Mouse (Mus musculus): ENCODE measurements at regions not wholly inside any gene's neighbourhood (a gene's known extent, or its start where the extent isn't known, plus 50 kb on each side); places are given as distances from the start of the nearest gene placed in this dataset.

DNA sequence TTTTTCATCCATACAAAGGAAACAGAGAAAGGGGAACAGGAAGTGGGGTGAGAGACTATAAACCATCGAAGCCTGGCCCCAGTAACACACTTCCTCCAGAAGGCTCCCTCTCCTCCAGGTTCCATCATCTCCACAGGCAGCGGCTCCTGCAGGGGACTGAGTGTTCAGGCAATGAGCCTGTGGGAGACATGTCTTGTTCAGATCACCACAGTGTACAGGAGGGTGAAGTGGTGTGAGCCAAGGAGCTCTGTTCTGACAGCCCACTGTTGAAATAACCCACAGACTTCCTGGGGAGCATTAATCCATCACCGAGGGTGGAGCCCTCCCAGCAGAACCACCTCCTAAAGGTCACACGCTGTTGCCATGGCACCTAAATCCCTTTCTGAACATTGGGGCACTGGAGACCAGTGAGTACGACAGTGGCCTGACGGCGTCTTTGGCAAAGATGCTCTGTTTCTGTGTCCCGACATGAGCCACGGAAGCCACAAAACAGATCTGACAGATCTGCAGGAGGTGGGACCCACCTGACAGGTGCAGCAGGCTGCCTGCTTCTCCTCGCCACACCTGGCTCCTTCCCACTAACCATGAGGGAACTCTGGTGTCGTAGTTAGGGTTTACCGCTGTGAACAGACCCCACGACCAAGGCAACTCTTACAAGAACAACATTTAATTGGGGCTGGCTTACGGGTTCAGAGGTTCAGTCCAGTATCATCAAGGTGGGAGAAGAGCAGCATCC lies 60.9 kb downstream of the Psmg1 start:
- peak in 1 of 2 experiments; percentile 8 for DNase-seq (ENCODE audit: low spot score in 2 of 2)

DNA sequence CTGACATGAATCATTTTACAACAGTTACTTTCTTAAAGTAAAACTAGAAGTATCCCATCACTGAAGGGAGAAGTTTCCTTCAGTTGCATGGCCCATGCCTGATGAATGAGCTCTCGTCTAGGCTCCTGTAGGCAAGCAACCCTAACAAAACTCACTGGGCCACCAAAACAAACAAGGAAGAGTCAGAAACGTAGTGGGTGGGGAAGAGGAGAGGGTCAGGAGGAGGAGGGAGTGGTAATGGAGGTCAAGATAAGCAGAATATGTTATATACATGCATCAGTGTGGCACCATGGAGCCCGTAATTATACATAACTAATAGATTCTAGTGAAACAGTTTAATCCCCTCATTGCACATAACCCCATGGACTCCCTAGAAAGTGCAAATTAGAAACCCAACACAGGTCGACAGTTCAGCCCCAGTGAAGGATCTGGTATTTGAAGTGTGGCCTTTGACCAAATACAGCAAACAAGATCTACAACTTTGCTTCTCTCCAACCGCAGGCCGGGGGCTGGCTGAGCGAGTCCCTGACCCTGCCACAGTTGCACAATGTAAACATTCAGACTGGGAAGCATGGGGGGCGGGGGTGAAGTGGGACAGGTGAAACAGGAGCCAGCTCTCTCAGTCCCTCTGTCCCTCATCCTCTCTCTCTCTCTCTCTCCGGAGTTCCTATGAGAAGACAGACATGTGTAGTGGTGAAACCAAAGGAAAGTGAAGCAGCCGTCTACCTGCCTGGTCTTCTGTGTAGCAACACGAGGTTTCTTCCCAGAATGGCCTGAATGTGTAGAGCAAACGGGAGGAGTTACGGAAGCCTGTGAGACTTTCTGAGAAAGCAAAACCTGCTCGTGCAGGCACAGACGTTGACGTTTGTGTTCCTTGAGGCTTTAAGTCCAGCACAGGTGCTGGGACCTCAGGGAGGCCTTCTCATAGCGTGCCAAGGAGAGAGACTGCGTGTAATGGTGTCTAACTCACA lies 62.2 kb downstream of the Psmg1 start:
- no peak for DNase-seq (ENCODE audit: low spot score in 2 of 2)

DNA sequence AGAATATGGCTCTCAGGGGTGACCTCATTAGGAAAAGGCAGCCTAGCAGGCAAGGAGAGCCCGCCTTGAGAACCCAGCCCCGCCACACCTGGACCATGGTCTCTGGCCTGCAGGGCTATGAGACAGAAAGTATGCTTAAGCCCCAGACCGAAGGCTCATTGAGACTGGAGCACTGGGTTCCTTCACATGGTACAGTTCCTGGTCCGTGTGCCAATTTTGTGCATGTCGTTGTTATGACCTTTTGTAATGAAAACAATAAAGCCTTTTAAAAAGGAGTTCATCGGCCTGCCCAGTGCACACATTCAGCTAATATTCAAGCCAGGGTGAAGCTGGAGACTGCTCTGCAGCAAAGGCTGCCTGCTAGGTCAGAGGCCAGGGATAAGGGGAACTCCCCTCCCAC lies 64.2 kb downstream of the Psmg1 start:
- no peak for DNase-seq (ENCODE audit: low spot score in 2 of 2)

DNA sequence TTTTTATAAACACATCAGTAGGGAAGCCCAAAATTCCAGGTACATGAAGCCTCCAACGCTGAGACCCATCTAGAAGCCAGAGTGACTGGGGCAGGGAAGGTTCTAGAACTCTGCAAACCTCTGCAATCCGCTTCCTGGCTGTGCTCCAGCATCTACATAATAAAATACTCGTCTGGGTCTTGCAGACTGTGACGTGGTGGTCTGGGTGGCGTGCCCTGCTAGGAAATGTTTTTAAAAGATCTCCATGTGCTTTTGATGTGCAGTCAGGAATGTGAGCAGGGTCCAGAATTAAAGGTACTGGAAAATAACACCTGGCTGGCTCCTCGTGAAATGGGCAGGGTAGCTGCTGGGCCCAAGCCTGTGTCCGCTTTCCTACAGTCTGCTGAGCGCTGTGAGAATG lies 66.0 kb downstream of the Psmg1 start:
- no peak for DNase-seq (ENCODE audit: low spot score in 2 of 2)

DNA sequence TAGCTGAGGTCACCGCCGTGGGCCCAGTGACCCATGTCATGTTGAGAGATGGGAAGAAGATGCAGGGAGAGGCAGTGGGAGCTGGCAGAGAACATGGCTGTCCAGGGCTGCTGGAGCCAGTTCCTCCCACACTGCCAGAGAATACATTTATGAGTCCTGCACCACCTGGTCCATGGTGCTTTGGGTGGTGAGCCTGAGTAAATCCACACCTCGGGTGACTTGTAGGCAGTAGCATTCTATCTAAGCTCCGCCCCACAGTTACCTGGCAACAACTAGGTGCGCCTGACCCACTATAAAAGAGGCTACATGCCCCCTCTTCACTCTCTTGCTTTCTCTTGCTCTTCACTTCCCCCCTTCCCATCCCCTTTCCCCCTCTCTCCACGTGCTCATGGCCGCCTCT lies 66.8 kb downstream of the Psmg1 start:
- no peak for DNase-seq (ENCODE audit: low spot score in 2 of 2)

DNA sequence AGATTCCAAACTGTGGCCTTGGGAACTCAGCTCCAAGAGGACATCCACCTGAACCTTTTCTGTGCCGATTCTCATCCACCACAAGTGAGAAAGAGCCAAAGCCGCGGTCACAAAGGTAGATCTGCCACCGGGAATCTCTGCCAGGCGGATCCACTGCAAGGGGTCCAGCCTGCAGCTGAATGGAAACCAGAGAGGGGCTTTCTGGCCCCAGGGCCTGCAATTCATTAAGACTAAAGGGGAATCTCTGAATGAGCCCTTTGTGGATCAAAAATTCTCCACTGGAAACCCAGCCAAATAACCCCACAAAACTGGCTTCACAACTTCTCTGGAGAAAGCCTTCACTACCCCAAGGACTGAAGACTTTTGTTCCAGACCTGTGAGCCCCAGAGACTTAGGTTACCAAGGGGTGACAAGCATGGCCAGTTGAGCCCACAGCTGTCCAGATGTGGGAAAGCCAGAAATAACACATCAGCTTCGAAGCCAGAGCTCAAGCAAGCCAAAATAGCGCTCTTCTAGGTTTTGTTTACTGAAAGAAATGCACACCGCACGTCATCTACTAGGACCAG lies 68.3 kb downstream of the Psmg1 start:
- DNase-seq (ENCODE audit: low spot score in 2 of 2), result no peak

DNA sequence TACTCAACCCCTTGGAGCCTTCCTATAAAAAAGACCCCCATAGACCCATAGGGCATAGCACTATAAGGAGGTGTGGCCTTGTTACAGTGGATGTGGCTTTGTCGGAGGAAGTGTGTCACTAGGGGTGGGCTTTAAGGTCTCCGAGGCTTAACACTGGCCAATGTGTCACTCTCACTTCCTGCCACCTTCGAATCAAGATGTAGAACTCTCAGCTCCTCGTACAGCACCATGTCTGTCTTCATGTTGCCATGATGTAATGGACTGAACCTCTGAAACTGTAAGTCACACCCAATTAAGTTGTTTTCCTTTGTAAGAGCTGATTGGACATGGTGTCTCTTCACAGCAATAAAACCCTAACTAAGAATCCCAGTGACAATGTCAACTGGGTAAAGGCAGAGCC lies 69.6 kb downstream of the Psmg1 start:
- no peak for DNase-seq (ENCODE audit: low spot score in 2 of 2)

DNA sequence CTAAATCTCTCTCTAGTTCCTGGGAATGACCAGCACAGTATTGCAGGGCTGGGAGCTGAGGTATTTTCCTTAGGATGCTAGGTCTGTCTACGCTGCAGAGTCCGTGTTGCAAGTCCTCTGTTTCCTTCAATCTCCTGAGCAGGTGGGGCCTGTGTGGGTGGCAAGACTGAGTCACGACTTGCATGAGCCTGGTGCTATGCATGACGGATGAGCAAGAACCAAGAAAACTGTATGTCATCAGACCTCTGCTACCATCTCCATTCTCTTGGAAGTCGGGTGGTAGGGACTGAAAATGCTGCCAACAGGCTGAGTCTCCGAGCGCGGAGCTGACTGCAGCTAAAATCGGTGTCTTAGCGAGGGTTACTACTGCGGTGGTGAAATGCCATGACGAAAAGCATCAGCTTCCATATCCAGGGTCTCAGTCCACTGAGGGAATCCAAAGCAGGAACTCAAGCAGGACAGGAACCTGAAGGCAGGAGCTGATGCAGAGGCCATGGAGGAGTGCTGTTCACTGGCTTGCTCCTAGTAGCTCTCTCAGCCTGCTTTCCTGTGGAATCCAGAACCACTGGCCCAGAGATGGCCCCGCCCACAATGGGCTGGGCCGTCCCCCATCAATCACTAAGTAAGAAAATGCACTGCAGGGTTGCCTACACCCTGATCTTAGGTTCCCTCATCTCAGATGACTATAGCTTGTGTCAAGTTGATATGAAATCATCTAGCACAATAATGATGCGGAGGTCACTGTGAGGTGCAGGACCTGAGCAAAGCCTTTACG lies 71.9 kb downstream of the Psmg1 start:
- no peak for DNase-seq (ENCODE audit: low spot score in 2 of 2)

DNA sequence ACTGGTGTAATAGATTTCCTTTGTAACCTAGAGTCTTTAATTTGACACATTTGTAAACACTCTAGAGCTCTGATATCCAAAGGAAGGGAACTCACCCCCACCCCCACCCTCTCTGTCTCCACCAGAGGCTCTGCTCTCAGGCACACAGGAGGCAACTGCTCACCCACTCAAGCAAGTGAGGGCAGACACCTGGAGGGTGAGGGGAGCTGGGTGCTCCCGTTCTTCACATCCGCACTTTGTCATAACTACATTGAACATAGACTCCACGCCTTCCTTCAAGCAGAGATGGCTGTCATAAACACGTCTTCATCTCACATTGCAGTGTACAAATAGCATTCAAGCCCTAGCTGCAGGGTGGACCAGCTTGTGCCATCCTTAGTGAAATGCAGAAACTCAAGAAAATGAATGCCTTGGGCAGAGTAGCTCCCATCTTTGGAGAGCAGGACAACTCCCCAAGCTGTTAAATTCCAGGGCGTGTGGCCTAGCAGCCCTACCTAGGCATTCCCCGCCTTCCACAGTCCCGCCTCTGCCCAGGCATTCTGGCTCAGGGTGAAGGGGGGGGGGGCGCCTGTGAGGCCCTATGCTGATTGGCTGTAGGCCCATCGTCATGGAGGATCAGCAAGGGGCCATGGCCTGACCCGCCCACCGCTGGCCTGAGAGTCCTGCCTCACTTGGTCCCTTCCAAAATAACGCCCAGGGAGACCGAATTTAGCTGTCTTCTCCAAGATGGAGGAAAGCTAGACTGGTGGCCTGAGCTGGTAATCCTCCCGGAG lies 72.9 kb downstream of the Psmg1 start:
- DNase-seq (ENCODE audit: low spot score in 2 of 2), result no peak

DNA sequence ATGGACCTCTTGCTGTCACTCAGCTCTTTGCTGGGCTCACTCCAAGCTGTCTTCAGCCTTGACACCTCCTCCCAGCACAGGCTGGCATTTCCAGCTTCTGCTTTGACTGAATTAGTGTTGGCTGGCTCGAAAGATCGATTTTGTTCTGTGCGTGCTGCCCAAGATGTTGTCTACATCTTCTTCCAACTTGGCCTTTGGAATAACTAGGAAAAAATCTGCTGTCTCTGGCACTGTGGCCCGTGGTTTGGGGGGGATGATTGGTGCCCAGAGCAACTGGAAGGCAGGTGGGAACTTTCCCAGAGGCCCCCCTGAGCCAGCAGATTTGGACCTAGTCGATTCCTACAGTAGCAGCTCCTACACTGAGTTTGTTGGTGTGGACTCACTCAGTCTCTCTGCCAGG lies 76.9 kb downstream of the Psmg1 start:
- DNase-seq (ENCODE audit: low spot score in 2 of 2), result no peak

DNA sequence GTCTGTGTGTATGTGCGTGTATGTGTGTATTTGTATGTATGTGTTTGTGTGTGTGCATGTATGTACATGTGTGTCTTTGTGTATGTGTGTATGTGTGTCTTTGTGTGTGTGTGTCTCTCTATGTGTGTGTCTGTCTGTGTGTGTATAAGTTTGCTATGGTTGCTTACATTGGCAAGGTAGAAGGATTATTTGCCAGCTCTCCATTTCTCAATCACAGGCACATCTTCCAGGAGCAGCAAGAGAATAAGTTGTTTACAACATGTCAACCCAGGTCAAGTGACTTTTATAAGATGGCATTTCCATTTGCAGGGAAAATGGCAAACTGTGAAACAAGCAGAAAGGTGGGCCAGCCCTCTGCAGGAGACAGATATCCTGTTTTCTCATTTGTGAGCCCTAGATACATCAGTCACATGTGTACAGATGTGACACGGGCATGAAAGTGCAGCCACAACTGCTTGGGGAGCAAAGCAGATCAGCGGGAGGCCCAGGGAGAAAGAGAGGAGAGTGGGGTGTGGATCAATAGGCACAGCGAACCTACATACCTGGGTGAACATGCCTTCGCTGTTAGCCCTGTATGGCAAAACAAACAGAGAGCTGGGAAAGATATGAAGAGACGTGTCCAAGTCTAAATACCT lies 86.1 kb downstream of the Psmg1 start:
- no peak for DNase-seq (ENCODE audit: low spot score in 2 of 2)

DNA sequence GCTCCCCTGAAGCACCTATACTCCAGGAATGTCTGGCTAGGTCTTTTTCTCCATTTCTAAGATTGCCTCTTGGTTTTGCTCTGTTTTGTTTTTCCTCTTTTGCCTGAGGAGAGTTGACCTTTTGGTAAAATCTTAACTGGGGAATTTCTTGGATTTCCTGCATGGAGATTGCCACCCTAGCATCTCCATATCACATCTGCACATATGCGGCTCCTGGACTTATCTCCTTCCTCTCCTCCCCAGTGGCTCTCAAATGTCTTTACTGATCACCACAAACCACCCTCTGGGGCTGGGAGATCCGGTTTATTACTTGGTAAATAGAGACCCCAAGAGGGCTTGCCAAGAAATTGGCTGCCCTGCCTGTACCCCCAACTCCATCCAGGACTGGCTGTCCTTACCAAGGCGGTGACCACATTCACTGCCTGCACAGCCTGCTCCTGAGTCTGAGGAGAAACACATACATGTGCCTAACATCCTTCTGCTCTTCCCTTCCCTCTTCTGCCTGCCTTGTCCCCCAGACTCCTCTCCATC lies 87.3 kb downstream of the Psmg1 start:
- no peak for DNase-seq (ENCODE audit: low spot score in 2 of 2)

DNA sequence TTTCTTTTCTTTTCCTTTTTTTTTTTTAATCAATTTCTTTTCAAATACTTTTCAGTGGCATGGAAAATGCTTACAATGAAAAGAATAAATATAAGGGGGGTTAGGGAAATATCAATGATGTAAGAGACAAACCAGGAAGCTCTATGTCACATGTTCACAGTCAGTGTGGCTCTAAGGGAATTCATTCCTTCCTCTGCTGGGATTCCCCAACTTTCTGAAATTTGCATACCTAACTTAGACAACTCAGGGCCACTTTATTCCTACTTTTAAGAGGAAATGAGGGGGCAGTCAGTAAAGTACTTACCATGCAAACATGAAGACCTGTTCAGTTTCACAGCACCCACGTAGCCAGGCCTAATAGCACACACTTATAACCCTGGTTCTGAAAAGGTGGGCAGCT lies 88.6 kb downstream of the Psmg1 start:
- DNase-seq (ENCODE audit: low spot score in 2 of 2), result no peak

DNA sequence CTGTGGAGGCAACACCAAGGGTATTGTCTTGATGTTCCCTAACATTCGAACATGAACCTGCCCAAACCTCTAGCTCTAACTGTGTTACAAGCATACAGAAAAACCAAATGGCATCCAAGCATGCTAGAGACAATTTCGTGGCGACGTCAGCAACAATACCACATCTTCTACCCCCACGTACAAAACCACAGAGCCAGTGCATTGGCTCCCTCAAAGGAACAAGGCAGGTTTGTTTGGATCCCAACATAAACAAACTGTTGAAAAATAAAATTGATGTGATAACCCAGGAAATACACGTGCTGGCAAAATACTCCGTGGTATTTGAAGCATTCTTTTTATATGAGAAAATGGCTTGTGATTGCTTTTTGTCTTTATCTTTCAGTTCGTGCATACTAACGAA lies 89.4 kb downstream of the Psmg1 start:
- DNase-seq (ENCODE audit: low spot score in 2 of 2), result no peak

DNA sequence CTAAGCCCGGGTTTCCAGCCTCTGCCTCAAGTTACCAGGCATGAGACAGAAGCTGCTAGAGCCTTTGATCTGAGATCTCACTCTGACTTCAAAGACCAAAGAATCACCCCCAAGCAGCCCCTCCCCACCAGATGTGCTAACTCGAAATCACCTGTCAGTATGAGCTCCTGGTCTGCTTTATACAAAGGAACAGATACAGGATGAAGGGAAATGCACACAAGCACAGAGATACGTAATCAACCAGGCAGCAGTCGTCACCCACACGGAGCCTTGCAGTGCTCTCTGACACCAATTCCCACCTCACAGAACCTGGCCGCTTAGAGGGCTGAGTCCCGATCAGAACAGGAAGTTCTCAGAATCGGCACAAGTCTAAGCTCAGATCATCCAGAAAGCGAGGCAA lies 90.6 kb downstream of the Psmg1 start:
- DNase-seq (ENCODE audit: low spot score in 2 of 2), result no peak

DNA sequence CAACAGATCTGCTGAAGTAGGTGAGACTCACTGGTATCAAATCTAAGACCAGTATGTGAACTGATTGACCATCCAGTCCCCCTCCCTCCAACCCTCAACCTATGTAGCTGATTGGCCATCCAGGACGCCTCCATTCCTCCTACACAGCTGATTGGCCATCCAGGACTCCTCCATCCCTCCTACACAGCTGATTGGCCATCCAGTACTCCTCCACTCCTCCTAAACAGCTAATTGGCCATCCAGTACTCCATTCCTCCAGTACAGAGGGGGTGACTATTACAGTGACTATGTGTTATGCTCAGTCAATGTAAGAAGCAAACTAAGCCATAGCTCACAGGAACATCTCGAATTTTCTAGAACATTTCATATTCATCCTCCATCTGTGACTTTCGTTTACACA lies 91.1 kb downstream of the Psmg1 start:
- DNase-seq (ENCODE audit: low spot score in 2 of 2), result no peak

DNA sequence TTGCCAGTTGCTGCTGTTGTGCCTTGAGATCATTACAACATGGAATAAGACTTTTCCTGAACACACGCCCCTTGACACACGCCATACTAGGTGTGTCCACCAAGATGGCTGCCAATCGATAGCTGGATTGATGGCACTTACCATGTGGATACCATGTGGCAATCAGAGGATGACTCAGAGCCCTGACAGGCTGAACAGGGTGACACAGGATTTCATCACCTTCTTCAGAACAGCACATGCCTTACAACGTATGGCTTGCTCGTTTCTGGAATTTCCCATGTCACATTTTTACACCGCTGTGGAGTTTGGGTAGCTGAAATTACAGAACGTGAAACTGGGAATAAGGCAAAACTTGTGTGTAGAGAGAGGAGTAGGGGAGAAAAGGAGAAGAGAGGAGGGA lies 92.9 kb downstream of the Psmg1 start:
- DNase-seq (ENCODE audit: low spot score in 2 of 2), result no peak

DNA sequence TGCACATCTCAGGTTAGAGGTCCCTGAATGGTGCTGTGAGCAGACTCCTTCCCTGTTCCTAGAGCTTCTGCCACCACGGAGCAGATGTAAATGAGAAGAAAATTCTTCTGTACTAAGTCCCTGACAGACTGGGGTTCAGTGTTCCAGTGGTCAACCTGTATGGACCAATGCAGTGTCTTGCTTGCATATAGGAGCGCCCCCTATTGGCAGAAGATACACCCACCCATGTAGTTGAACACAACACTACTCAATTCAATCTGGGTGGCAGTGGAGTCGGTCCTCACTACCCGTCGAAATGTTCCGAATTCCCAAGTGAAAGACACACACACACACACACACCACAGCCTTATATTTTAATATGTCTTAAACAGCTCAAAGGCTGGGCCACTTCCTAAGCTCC lies 94.6 kb downstream of the Psmg1 start:
- DNase-seq (ENCODE audit: low spot score in 2 of 2), result peak in 1 of 2 experiments; percentile 15

DNA sequence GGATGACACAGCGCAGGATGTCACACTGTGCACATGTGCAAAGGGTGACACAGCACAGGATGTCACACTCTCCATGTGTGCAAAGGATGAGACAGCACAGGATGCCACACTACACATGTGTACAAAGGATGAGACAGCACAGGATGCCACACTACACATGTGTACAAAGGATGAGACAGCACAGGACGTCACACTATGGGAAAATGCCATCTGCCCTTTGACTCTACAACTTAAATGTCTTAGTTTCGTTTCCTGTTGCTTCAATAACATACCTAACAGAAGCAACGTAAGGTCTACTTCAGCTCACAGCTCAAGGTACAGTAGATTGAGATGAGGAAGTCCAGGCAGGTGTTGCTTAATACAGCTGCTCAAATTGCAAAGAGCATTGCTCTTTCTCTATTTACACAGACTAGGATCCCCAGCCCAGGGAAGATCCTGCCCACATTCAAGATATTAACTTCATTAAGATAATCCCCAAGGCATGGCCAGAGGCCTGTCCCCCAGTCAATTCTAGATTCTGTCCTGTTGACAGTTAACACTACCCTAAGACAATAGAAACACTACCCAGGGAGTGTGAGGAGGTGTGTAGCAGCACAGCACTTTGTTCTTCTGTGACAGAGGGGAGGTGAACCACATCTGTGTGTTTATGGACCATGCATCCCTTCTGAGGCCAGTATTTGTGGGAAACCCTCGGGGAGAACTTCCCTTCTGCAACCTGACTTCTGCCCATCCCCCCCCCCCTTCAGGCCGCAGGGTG lies 97.0 kb downstream of the Psmg1 start:
- peak; percentile 6 to 8 for DNase-seq (ENCODE audit: low spot score in 2 of 2)

DNA sequence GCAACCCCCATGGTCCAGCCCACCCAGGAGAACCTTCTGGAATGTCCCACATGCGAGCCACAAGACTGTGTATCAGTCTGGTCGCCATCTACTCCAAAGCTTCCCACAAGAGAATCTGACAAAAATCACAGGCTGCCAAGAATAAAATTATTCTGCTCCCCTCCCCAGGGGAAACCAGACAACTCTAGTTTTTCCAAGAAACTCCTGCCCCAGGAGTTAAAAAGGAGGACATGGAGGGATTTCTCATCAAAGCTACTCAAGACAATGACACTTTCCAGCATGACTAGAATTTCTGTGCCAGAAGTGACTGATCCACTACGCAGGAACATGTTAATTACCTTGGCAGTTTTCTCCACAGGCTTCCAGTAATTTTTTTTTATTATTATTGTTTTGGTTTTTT lies 98.4 kb downstream of the Psmg1 start:
- DNase-seq (ENCODE audit: low spot score in 2 of 2), result no peak

Measured in spleen, postnatal 36 days (tissue).